Mouse (Mus musculus) myocyte (in vitro differentiated cells): ENCODE results near the gene B4galt1. TPM values are rescaled to one million over a fixed set of nuclear protein-coding genes. Genes with fewer than 3 reads are reported as not detected.

Source experiments
- H3K27me3 ChIP-seq: one replicate; pipeline ENCODE4 v1.6.1; 2011; ENCODE audit not compliant: control insufficient read depth, insufficient read depth, insufficient read length
- H3K36me3 ChIP-seq: one replicate; pipeline ENCODE4 v1.6.1; 2011; ENCODE audit not compliant: control insufficient read depth, insufficient read depth
- H3K4me2 ChIP-seq: one replicate; pipeline ENCODE4 v1.6.1; 2011; ENCODE audit warnings: low read depth, control low read depth
- H3K4me3 ChIP-seq: one replicate; pipeline ENCODE4 v1.5.1; 2011; ENCODE audit warnings: mild to moderate bottlenecking, control low read depth, moderate library complexity
- H3K79me2 ChIP-seq: one replicate; pipeline ENCODE4 v1.6.1; 2011; ENCODE audit not compliant: control insufficient read depth, insufficient read depth
- H3ac ChIP-seq: one replicate; pipeline ENCODE4 v1.6.1; 2011; ENCODE audit not compliant: control insufficient read depth, insufficient read length
- CEBPB ChIP-seq: IDR thresholded peaks from 2 replicates; pipeline ENCODE4 v1.6.1; 2011; ENCODE audit warnings: mild to moderate bottlenecking, moderate library complexity; ENCODE audit not compliant: poor library complexity, insufficient read depth, severe bottlenecking
- E2F4 ChIP-seq: IDR thresholded peaks from one replicate; pipeline ENCODE4 v1.6.1; 2011; ENCODE audit warnings: mild to moderate bottlenecking, control low read depth, moderate library complexity; ENCODE audit not compliant: insufficient read depth
- MAX ChIP-seq: IDR thresholded peaks from one replicate; pipeline ENCODE4 v1.6.1; 2011; ENCODE audit warnings: low read depth, mild to moderate bottlenecking, control low read depth
- MYOD1 ChIP-seq, 3 experiments: IDR thresholded peaks; one replicate each; pipeline ENCODE4 v1.6.1; 2011; ENCODE audit warnings: control low read depth in 2 of 3, low read depth in 2 of 3, mild to moderate bottlenecking in 2 of 3, moderate library complexity in 1 of 3; ENCODE audit not compliant: insufficient read length in 2 of 3, control insufficient read depth in 1 of 3
- MYOG ChIP-seq, 3 experiments: IDR thresholded peaks; one replicate each; pipeline ENCODE4 v1.6.1; 2011; ENCODE audit warnings: control low read depth in 2 of 3, low read depth in 2 of 3, mild to moderate bottlenecking in 2 of 3; ENCODE audit not compliant: insufficient read length in 2 of 3, control insufficient read depth in 1 of 3, insufficient read depth in 1 of 3
- POLR2A ChIP-seq: IDR thresholded peaks from one replicate; pipeline ENCODE4 v1.6.1; 2011; ENCODE audit warnings: low read depth, mild to moderate bottlenecking, control low read depth, moderate library complexity; ENCODE audit not compliant: insufficient read length
- POLR2AphosphoS2 ChIP-seq: IDR thresholded peaks from one replicate; pipeline ENCODE4 v1.6.1; 2011; ENCODE audit warnings: low read depth, control low read depth; ENCODE audit not compliant: insufficient read length
- REST ChIP-seq: IDR thresholded peaks from one replicate; pipeline ENCODE4 v1.6.1; 2011; ENCODE audit warnings: mild to moderate bottlenecking, control low read depth, moderate library complexity; ENCODE audit not compliant: insufficient read depth, insufficient read length
- SRF ChIP-seq: IDR thresholded peaks from one replicate; pipeline ENCODE4 v1.6.1; 2011; ENCODE audit warnings: low read depth; ENCODE audit not compliant: control insufficient read depth, insufficient read length
- TCF12 ChIP-seq: IDR thresholded peaks from one replicate; pipeline ENCODE4 v1.6.1; 2011; ENCODE audit warnings: mild to moderate bottlenecking, control low read depth; ENCODE audit not compliant: poor library complexity, insufficient read depth, severe bottlenecking
- TCF3 ChIP-seq: IDR thresholded peaks from one replicate; pipeline ENCODE4 v1.6.1; 2011; ENCODE audit warnings: low read depth, control low read depth; ENCODE audit not compliant: insufficient read length
- USF1 ChIP-seq: IDR thresholded peaks from one replicate; pipeline ENCODE4 v1.6.1; 2011; ENCODE audit warnings: low read depth, mild to moderate bottlenecking, control low read depth, moderate library complexity
- polyA plus RNA-seq: library from polyadenylated mRNA; unstranded; fragments of >200 nt; fragmentation: generic; extraction: Trizol; gene quantifications from one replicate; pipeline ENCODE4 v1.2.1, GENCODE M21; 2012; ENCODE audit warnings: missing spikeins

The B4galt1 gene
- polyA plus RNA-seq, 1 experiment = 37.7 TPM

DNA sequence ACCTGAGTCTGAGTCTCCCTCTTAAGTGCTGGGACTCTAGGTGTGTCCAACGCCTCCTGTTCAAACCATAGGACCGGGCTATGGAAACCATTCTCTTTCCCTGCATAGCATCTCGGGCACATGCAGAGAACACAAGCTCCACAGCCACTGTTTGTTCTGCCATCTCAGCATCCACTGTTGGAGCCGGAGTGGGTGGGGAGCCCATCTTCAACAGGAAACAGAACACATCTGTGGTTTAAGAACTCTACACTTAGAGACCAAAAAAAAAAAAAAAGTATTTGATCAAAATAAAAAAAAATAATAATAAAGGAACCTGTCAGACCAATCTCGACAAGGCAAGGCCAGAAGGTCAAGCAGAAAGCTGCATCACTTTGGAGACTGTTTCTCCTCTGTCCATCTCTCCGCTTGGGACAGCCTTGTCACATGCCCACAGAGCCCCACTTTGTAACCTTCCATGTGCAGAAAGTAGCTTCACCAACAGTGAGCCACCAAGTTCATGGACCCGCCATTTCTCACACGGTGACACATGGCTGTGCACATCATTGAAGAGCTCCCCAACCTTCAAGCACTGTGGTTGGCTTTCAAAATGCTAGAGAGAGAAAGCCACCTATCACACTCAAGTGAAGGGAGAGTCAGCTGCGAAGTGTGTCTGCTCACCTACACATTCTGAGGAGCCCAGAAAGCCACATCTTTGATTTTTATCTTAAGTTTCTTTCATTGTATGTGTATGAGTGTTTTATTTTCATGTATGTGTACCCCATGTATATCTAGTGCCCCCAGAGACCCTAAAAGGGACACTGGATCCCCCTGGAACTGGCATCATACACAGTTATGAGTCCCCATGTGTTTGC, 20.2 kb downstream of the B4galt1 start:
- Histone ChIP-seq H3K79me2 (peaks cover 91% of the 10 kb centered on the region), H3K27me3 (no peaks in the 10 kb centered on the region), H3ac (no peak overlapping the region), H3K4me3 (no peak overlapping the region), H3K4me2 (no peak overlapping the region), H3K36me3 (no peaks in the 10 kb centered on the region)
- no peak for TF ChIP-seq POLR2AphosphoS2
- TF ChIP-seq REST = no peak
- no peak for TF ChIP-seq MAX
- TF ChIP-seq POLR2A = no peak
- TF ChIP-seq MYOD1 (IDR thresholded peaks at IDR 0.05; ENCODE audit: control insufficient read depth in 1 of 3, insufficient read length in 2 of 3, low read depth in 2 of 3) = no peak
- no peak for TF ChIP-seq CEBPB
- no peak for TF ChIP-seq USF1
- TF ChIP-seq TCF3 = no peak
- no peak for TF ChIP-seq SRF
- TF ChIP-seq E2F4 = no peak
- TF ChIP-seq TCF12 = no peak
- no peak for TF ChIP-seq MYOG (IDR thresholded peaks at IDR 0.05; ENCODE audit: control insufficient read depth in 1 of 3, insufficient read depth in 1 of 3, insufficient read length in 2 of 3, low read depth in 2 of 3)

DNA sequence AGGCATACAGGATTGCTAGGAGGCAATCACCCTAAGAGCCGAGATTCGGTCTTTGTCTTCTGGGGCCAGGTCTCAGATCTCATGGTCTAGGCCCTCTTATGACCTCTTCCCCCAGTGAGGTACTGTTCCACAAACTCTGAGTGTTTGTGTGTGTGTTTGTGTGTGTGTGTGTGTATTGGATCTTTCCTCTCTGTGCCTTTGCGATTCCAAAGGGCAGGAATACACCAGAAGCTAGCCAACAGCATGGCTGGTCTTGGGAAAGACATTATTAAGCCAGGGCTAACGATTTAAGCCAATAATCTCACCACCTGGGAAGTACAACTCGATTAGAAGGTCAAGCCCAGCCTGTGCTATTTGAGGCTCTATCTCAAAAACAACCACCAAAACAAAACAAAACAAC, 23.3 kb downstream of the B4galt1 start:
- Histone ChIP-seq H3ac (no peak overlapping the region), H3K4me3 (no peak overlapping the region), H3K79me2 (peaks cover 93% of the 10 kb centered on the region), H3K4me2 (no peak overlapping the region), H3K36me3 (peaks cover 4% of the 10 kb centered on the region), H3K27me3 (no peaks in the 10 kb centered on the region)
- TF ChIP-seq SRF (no peak), USF1 (no peak), REST (no peak), POLR2A (no peak), CEBPB (no peak), E2F4 (no peak), TCF3 (no peak)

DNA sequence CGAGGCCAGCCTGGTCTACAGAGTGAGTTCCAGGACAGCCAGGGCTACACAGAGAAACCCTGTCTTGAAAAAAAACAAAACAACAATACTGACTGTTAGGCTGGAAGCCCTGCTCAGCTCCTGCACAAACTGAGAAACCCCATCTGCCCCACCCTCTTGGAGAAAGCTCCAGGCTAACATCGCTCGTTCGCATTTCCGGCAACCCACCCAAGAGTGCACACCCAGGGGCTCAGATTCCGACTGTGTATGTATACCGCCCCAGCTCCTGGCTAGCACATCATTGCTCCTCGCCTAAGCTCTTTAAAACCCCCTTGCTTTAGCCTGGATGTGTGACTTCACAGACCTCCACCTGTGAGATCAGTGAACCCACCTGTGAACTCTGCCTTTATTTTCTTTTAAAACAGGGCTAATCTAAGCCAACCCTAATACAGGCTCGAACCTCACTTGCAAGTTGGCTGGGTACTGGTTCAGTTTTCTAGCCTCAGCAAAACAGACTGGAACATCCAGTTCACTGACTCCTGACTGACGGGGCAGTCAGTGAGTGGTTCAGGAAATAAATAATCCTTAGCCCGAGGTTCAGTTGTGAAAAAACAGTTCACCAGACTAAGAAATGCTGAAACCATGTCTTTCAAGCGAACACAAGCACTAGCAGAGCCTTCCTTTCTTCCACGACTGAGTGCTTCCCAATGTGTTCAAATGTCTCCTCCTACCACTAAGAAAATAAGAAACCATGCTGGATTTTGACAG, 24.0 kb downstream of the B4galt1 start:
- no peak overlapping the region for H3K4me2 ChIP-seq
- TF ChIP-seq MYOD1 (IDR thresholded peaks at IDR 0.05; ENCODE audit: control insufficient read depth in 1 of 3, insufficient read length in 2 of 3, low read depth in 2 of 3) (no peak), E2F4 (no peak), REST (no peak), SRF (no peak), MAX (no peak), TCF3 (no peak), CEBPB (no peak), POLR2A (no peak), POLR2AphosphoS2 (no peak), USF1 (no peak), MYOG (IDR thresholded peaks at IDR 0.05; ENCODE audit: control insufficient read depth in 1 of 3, insufficient read depth in 1 of 3, insufficient read length in 2 of 3, low read depth in 2 of 3) (no peak), TCF12 (no peak)
- no peak overlapping the region for H3ac ChIP-seq
- no peak overlapping the region for H3K4me3 ChIP-seq
- peaks cover 9% of the 10 kb centered on the region for H3K36me3 ChIP-seq
- H3K27me3 ChIP-seq = no peaks in the 10 kb centered on the region
- peaks cover 93% of the 10 kb centered on the region for H3K79me2 ChIP-seq

DNA sequence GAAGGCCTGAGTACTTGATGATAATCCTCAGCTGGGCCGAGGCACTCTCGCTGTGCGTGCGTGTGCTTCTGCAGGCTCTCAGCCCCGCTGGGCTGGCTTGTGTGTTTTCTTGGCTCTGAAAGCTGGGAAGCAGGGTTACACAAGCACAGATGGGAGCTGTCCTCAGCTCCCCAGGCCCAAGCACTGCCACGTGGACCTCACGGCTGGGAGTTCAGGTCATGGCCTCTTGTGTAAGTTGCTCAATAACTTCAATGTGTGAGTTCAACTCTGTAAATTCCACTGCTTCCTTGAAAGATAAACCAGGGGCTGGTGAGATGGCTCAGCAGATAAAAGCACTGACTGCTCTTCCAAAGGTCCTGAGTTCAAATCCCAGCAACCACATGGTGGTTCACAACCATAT, 24.9 kb downstream of the B4galt1 start:
- Histone ChIP-seq H3K4me3 (no peak overlapping the region), H3ac (no peak overlapping the region), H3K27me3 (no peaks in the 10 kb centered on the region), H3K4me2 (no peak overlapping the region), H3K36me3 (peaks cover 9% of the 10 kb centered on the region), H3K79me2 (peaks cover 90% of the 10 kb centered on the region)
- no peak for TF ChIP-seq MAX
- TF ChIP-seq POLR2A = no peak
- TF ChIP-seq REST = no peak

DNA sequence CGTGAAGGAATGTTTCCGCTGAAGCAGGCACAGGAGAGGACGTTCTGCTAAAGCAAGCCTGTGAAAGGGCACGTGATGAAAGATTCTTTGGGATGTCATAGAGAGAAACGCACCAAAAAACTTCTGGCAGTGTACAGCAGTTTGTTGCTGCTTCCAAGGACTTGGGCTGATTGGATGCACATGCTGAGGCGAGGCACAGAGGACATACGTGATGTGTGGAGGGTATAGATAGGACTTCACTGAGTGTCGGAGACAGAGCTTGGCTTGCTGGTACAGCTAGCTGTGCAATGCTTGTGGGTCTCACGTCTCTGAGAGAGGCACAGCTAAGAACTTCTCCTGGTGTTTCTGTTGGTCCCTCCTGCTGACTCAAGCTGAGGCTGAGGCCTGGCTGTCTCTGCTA, 25.9 kb downstream of the B4galt1 start:
- peaks cover 13% of the 10 kb centered on the region for H3K36me3 ChIP-seq
- no peak overlapping the region for H3K4me2 ChIP-seq
- peaks cover 89% of the 10 kb centered on the region for H3K79me2 ChIP-seq
- no peak overlapping the region for H3ac ChIP-seq
- no peak for TF ChIP-seq POLR2A
- no peak for TF ChIP-seq POLR2AphosphoS2
- no peak for TF ChIP-seq USF1
- no peak for TF ChIP-seq MYOG (IDR thresholded peaks at IDR 0.05; ENCODE audit: control insufficient read depth in 1 of 3, insufficient read depth in 1 of 3, insufficient read length in 2 of 3, low read depth in 2 of 3)
- no peak for TF ChIP-seq CEBPB
- TF ChIP-seq E2F4 = no peak
- no peak for TF ChIP-seq TCF12
- no peak for TF ChIP-seq REST
- TF ChIP-seq MAX = no peak
- no peak for TF ChIP-seq SRF
- no peak for TF ChIP-seq TCF3
- TF ChIP-seq MYOD1 (IDR thresholded peaks at IDR 0.05; ENCODE audit: control insufficient read depth in 1 of 3, insufficient read length in 2 of 3, low read depth in 2 of 3) = no peak
- H3K4me3 ChIP-seq = no peak overlapping the region
- no peaks in the 10 kb centered on the region for H3K27me3 ChIP-seq
